Mouse (Mus musculus): ENCODE data around the gene Olfr796.

The Olfr796 gene

GRCm38 (mm10) chr10:129612470-129612869 is at the start of gene Olfr796:
Gene Olfr796 (minus strand): TSS chr10:129612570.
- no peak for TF ChIP-seq POU5F1 (IDR thresholded peaks at IDR 0.05; ENCODE audit: borderline replicate concordance, low read length)
- H3K36me3 ChIP-seq (ENCODE audit: insufficient read depth, low read length): no peaks in the 10 kb centered on the region
- no peaks in the 10 kb centered on the region for H3K9me3 ChIP-seq (ENCODE audit: low read length)
- H3K4me1 ChIP-seq (replicated peaks; ENCODE audit: low read depth, low read length): no peaks in the 10 kb centered on the region
- no peak within 1 kb of the TSS for H3K4me3 ChIP-seq (replicated peaks; ENCODE audit: low read length)
- no peaks in the 10 kb centered on the region for H3K27me3 ChIP-seq (ENCODE audit: insufficient read depth, low read length)

DNA sequence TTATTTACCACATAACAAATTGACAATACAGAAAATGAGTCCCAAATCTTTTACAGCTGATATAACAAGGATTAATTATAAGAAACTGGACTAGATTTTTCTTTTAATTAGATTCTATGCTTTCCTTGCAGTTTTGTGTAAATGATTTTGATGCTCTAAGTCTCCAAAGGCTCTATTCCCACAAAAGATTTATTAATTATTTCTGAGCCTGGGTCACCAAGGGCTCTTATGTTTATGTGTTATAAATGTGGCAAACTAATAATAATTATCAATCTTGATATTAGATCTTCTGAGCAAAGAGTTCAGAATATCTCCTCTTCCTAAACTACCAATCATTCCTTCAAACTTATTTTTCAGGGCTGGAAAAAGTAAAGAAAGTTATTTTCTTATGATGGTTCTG is 45.0 kb upstream of the Olfr796 start, which contains the start of gene Olfr800:
Gene Olfr800, plus strand, starts transcription at position 301 of the 400 bp plus-strand sequence.
- Histone ChIP-seq H3K4me3 (replicated peaks; ENCODE audit: low read length) (no peak within 1 kb of the TSS), H3K4me1 (replicated peaks; ENCODE audit: low read depth, low read length) (no peaks in the 10 kb centered on the region), H3K27me3 (ENCODE audit: insufficient read depth, low read length) (no peaks in the 10 kb centered on the region), H3K36me3 (ENCODE audit: insufficient read depth, low read length) (no peaks in the 10 kb centered on the region), H3K9me3 (ENCODE audit: low read length) (no peaks in the 10 kb centered on the region)
- TF ChIP-seq NANOG (IDR thresholded peaks at IDR 0.05; ENCODE audit: borderline replicate concordance, low read length): no peak
- no peak for TF ChIP-seq POU5F1 (IDR thresholded peaks at IDR 0.05; ENCODE audit: borderline replicate concordance, low read length)
- TF ChIP-seq CTCF (conservative IDR thresholded peaks at IDR 0.05; ENCODE audit: low read length): no peak

DNA sequence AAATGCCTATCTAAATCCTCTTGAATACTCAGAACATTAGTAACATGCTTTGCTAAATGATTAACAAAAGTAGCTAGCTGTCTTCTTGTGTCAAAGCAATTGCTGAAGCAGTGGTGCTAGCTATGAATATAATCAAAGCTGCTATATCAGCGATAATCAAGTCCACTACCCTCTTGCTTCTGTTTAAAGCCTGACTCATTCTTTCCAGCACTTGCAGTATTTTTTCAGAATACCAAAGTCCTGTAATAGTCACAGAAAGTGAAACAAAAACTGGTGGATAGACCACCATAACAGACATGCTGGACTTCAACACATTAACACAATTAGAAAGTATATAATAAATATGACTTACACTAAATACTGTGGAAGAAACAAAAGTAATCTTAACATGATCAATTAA is 39.4 kb upstream of the Olfr796 start:
- H3K27me3 ChIP-seq (ENCODE audit: insufficient read depth, low read length): no peaks in the 10 kb centered on the region
- H3K9me3 ChIP-seq (ENCODE audit: low read length): no peaks in the 10 kb centered on the region
- no peak overlapping the region for H3K4me3 ChIP-seq (replicated peaks; ENCODE audit: low read length)
- TF ChIP-seq POU5F1 (IDR thresholded peaks at IDR 0.05; ENCODE audit: borderline replicate concordance, low read length) (no peak), NANOG (IDR thresholded peaks at IDR 0.05; ENCODE audit: borderline replicate concordance, low read length) (no peak), CTCF (conservative IDR thresholded peaks at IDR 0.05; ENCODE audit: low read length) (no peak)
- H3K36me3 ChIP-seq (ENCODE audit: insufficient read depth, low read length): no peaks in the 10 kb centered on the region
- no peaks in the 10 kb centered on the region for H3K4me1 ChIP-seq (replicated peaks; ENCODE audit: low read depth, low read length)

DNA sequence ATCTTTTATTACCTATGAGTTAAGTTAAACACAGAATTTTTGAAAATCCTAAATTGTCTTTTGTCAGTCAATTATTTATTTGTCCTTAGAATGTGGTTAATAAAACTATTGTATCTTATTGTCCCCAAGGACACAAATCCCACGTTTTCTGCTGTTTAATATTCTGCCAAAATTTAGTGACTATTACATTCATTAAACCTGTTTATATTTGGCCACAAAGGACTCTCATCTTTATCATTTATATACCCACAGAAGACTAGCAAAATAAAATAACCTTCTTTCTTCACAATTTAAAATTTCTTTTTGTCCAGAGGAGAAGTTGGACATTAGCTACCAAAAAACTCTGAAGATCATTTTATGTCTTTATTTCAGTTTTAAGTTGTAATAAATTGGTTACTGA is 24.8 kb upstream of the Olfr796 start, which contains the start of gene Olfr799:
Gene Olfr799, plus strand, starts transcription at position 301 of the 400 bp plus-strand sequence.
- Histone ChIP-seq H3K27me3 (ENCODE audit: insufficient read depth, low read length) (no peaks in the 10 kb centered on the region), H3K4me3 (replicated peaks; ENCODE audit: low read length) (no peak within 1 kb of the TSS), H3K36me3 (ENCODE audit: insufficient read depth, low read length) (no peaks in the 10 kb centered on the region), H3K9me3 (ENCODE audit: low read length) (no peaks in the 10 kb centered on the region), H3K4me1 (replicated peaks; ENCODE audit: low read depth, low read length) (no peaks in the 10 kb centered on the region)
- TF ChIP-seq POU5F1 (IDR thresholded peaks at IDR 0.05; ENCODE audit: borderline replicate concordance, low read length) (no peak), NANOG (IDR thresholded peaks at IDR 0.05; ENCODE audit: borderline replicate concordance, low read length) (no peak), CTCF (conservative IDR thresholded peaks at IDR 0.05; ENCODE audit: low read length) (no peak)

DNA sequence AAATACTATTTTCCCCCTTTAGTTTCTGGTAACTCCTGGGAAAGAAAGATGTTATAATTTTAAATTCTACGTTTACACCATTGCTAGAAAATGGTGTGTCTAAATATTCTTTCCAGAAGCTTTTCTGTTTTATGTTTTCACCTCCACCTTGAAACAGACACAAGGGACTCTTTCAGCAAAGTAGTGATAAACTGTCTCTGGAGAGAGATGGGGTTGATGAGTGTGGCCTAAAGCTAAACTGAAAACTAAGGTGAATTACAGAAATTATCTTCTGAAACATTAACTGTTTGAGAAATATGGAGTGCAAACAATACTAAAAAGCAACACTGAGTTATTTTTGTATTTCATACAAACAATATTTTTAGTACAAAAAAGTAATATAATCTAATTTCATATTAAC is 15.5 kb upstream of the Olfr796 start, which contains the start of gene Olfr798:
Gene Olfr798, minus strand, starts transcription at position 101 of the 400 bp plus-strand sequence.
- H3K4me1 ChIP-seq (replicated peaks; ENCODE audit: low read depth, low read length): no peaks in the 10 kb centered on the region
- H3K9me3 ChIP-seq (ENCODE audit: low read length): no peaks in the 10 kb centered on the region
- H3K4me3 ChIP-seq (replicated peaks; ENCODE audit: low read length): no peak within 1 kb of the TSS
- no peaks in the 10 kb centered on the region for H3K36me3 ChIP-seq (ENCODE audit: insufficient read depth, low read length)
- TF ChIP-seq NANOG (IDR thresholded peaks at IDR 0.05; ENCODE audit: borderline replicate concordance, low read length): no peak
- no peak for TF ChIP-seq POU5F1 (IDR thresholded peaks at IDR 0.05; ENCODE audit: borderline replicate concordance, low read length)
- no peak for TF ChIP-seq CTCF (conservative IDR thresholded peaks at IDR 0.05; ENCODE audit: low read length)
- no peaks in the 10 kb centered on the region for H3K27me3 ChIP-seq (ENCODE audit: insufficient read depth, low read length)

- Histone ChIP-seq H3K36me3 (ENCODE audit: insufficient read depth, low read length) (no peaks in the 10 kb centered on the region), H3K4me1 (replicated peaks; ENCODE audit: low read depth, low read length) (no peaks in the 10 kb centered on the region), H3K4me3 (replicated peaks; ENCODE audit: low read length) (no peak overlapping the region), H3K9me3 (ENCODE audit: low read length) (no peaks in the 10 kb centered on the region), H3K27me3 (ENCODE audit: insufficient read depth, low read length) (no peaks in the 10 kb centered on the region)
- no peak for TF ChIP-seq NANOG (IDR thresholded peaks at IDR 0.05; ENCODE audit: borderline replicate concordance, low read length)
- no peak for TF ChIP-seq CTCF (conservative IDR thresholded peaks at IDR 0.05; ENCODE audit: low read length)
- no peak for TF ChIP-seq POU5F1 (IDR thresholded peaks at IDR 0.05; ENCODE audit: borderline replicate concordance, low read length)
These were observed 10.9 kb upstream of the Olfr796 start for GRCm38 (mm10) chr10:129623251-129623650.

GRCm38 (mm10) chr10:129621724-129622123 is 9.4 kb upstream of the Olfr796 start:
- H3K9me3 ChIP-seq (ENCODE audit: low read length): no peaks in the 10 kb centered on the region
- TF ChIP-seq NANOG (IDR thresholded peaks at IDR 0.05; ENCODE audit: borderline replicate concordance, low read length) (no peak), CTCF (conservative IDR thresholded peaks at IDR 0.05; ENCODE audit: low read length) (no peak), POU5F1 (IDR thresholded peaks at IDR 0.05; ENCODE audit: borderline replicate concordance, low read length) (no peak)
- no peak overlapping the region for H3K4me3 ChIP-seq (replicated peaks; ENCODE audit: low read length)
- no peaks in the 10 kb centered on the region for H3K27me3 ChIP-seq (ENCODE audit: insufficient read depth, low read length)
- no peaks in the 10 kb centered on the region for H3K36me3 ChIP-seq (ENCODE audit: insufficient read depth, low read length)
- no peaks in the 10 kb centered on the region for H3K4me1 ChIP-seq (replicated peaks; ENCODE audit: low read depth, low read length)

- TF ChIP-seq POU5F1 (IDR thresholded peaks at IDR 0.05; ENCODE audit: borderline replicate concordance, low read length): no peak
- no peak for TF ChIP-seq NANOG (IDR thresholded peaks at IDR 0.05; ENCODE audit: borderline replicate concordance, low read length)
- no peak overlapping the region for H3K4me3 ChIP-seq (replicated peaks; ENCODE audit: low read length)
These were observed 35.3 kb downstream of the Olfr796 start for GRCm38 (mm10) chr10:129577066-129577465.

GRCm38 (mm10) chr10:129567355-129567754 is 45.0 kb downstream of the Olfr796 start, which contains the start of gene Olfr794:
Gene Olfr794 (plus strand): TSS chr10:129567655.
- Histone ChIP-seq H3K36me3 (ENCODE audit: insufficient read depth, low read length) (no peaks in the 10 kb centered on the region), H3K27me3 (ENCODE audit: insufficient read depth, low read length) (no peaks in the 10 kb centered on the region), H3K4me1 (replicated peaks; ENCODE audit: low read depth, low read length) (no peaks in the 10 kb centered on the region), H3K4me3 (replicated peaks; ENCODE audit: low read length) (no peak within 1 kb of the TSS), H3K9me3 (ENCODE audit: low read length) (no peaks in the 10 kb centered on the region)
- TF ChIP-seq CTCF (conservative IDR thresholded peaks at IDR 0.05; ENCODE audit: low read length) (no peak), NANOG (IDR thresholded peaks at IDR 0.05; ENCODE audit: borderline replicate concordance, low read length) (no peak), POU5F1 (IDR thresholded peaks at IDR 0.05; ENCODE audit: borderline replicate concordance, low read length) (no peak)

More at GRCm38 (mm10) chr10:129577066-129577465, 35.3 kb downstream of the Olfr796 start:
- no peaks in the 10 kb centered on the region for H3K4me1 ChIP-seq (replicated peaks; ENCODE audit: low read depth, low read length)
- H3K27me3 ChIP-seq (ENCODE audit: insufficient read depth, low read length): no peaks in the 10 kb centered on the region
- H3K9me3 ChIP-seq (ENCODE audit: low read length): no peaks in the 10 kb centered on the region
- no peaks in the 10 kb centered on the region for H3K36me3 ChIP-seq (ENCODE audit: insufficient read depth, low read length)

Measured in E14TG2a.4 (cell line).